Mouse (Mus musculus) midbrain, postnatal 0 days (tissue): ENCODE data around the gene Pak6. TPM values are rescaled to one million over a fixed set of nuclear protein-coding genes. Genes with fewer than 3 reads are reported as not detected.

Source experiments
- ATAC-seq: fragments of 200-750 bp; cut with Nextera tagmentation; 2 replicates; pipeline ENCODE4 v1.8.0; 2017; ENCODE audit warnings: moderate number of reproducible peaks, mild to moderate bottlenecking, moderate TSS enrichment, moderate library complexity; ENCODE audit not compliant: low FRiP score
- DNase-seq: peaks from one replicate; pipeline ENCODE4 v3.0.0-alpha.2; 2015; ENCODE audit warnings: low spot score
- H3K27ac ChIP-seq: fragments of 300-500 bp; sonication (generic); 2 replicates; pipeline ENCODE4 v1.5.1; 2014; ENCODE audit warnings: low read depth, mild to moderate bottlenecking, low read length, mixed read lengths
- H3K27me3 ChIP-seq: fragments of 300-500 bp; sonication (generic); 2 replicates; pipeline ENCODE4 v1.6.1; 2014; ENCODE audit warnings: low read length, control low read depth, mixed read lengths; ENCODE audit not compliant: insufficient read depth
- H3K36me3 ChIP-seq: fragments of 300-500 bp; sonication (generic); 2 replicates; pipeline ENCODE4 v1.6.1; 2014; ENCODE audit warnings: low read length, control low read depth, mixed read lengths; ENCODE audit not compliant: insufficient read depth
- H3K4me1 ChIP-seq: fragments of 300-500 bp; sonication (generic); 2 replicates; pipeline ENCODE4 v1.6.1; 2014; ENCODE audit warnings: mild to moderate bottlenecking, control low read depth, antibody characterized with exemption, low read length, mixed read lengths; ENCODE audit not compliant: insufficient read depth
- H3K4me2 ChIP-seq: fragments of 300-500 bp; sonication (generic); 2 replicates; pipeline ENCODE4 v1.6.1; 2014; ENCODE audit warnings: low read depth, mild to moderate bottlenecking, low read length, mixed read lengths; ENCODE audit not compliant: poor library complexity, severe bottlenecking
- H3K4me3 ChIP-seq: fragments of 300-500 bp; sonication (generic); 2 replicates; pipeline ENCODE4 v1.5.1; 2014; ENCODE audit warnings: low read depth, mild to moderate bottlenecking, low read length, moderate library complexity
- H3K9ac ChIP-seq: fragments of 300-500 bp; sonication (generic); replicated peaks from 2 replicates; pipeline ENCODE4 v1.6.1; 2014; ENCODE audit warnings: mild to moderate bottlenecking, low read length, moderate library complexity, mixed read lengths; ENCODE audit not compliant: poor library complexity, severe bottlenecking
- H3K9me3 ChIP-seq: fragments of 300-500 bp; sonication (generic); 2 replicates; pipeline ENCODE4 v1.6.1; 2016; ENCODE audit warnings: low read length, control low read depth
- CTCF ChIP-seq: IDR thresholded peaks from 2 replicates; pipeline ENCODE4 v1.5.1; 2016; ENCODE audit warnings: antibody characterized with exemption, mild to moderate bottlenecking
- WGBS: fragments of 180-500 bp; shearing (Covaris S2); extraction: QIAGEN DNeasy Blood & Tissue Kit; methylation state at CpG from one replicate; pipeline ENCODE4 v1.1.7; 2014; 5-methylcytosine and 5-hydroxymethylcytosine counted together
- polyA plus RNA-seq: library from polyadenylated mRNA; unstranded; fragments of >200 nt; fragmentation: Nextera tagmentation; extraction: Ambion mirVana; gene quantifications from 2 replicates; pipeline ENCODE4 v1.2.1, GENCODE M21; 2015
- total RNA-seq: library from RNA; depleted of rRNA; stranded (reverse); fragments of >200 nt; gene quantifications from 2 replicates; pipeline ENCODE4 v1.2.3, GENCODE M21; 2014

The Pak6 gene
- total and polyA plus RNA-seq, 2 experiments from 2014 or later = 66.1 to 120 TPM

- Histone ChIP-seq H3K36me3 (no peaks in the 10 kb centered on the region), H3K27ac (no peak overlapping the region), H3K27me3 (no peaks in the 10 kb centered on the region), H3K4me2 (no peak overlapping the region), H3K4me3 (no peak overlapping the region), H3K4me1 (no peaks in the 10 kb centered on the region), H3K9me3 (no peaks in the 10 kb centered on the region), H3K9ac (no peak overlapping the region)
- 67% methylated on average over 5 of the region's 5 CpGs for WGBS
- ATAC-seq (no peak), DNase-seq (no peak)
- no peak for TF ChIP-seq CTCF
These were observed 25.8 kb upstream of the Pak6 start for GRCm38 (mm10) chr2:118637258-118637657.

- Histone ChIP-seq H3K4me1 (no peaks in the 10 kb centered on the region), H3K4me2 (no peak overlapping the region), H3K9ac (no peak overlapping the region), H3K27me3 (no peaks in the 10 kb centered on the region), H3K4me3 (no peak overlapping the region), H3K36me3 (no peaks in the 10 kb centered on the region), H3K9me3 (no peaks in the 10 kb centered on the region), H3K27ac (no peak overlapping the region)
- peak; percentile 95 for TF ChIP-seq CTCF
- peak; percentile 76 for DNase-seq
- 28% methylated on average over 8 of the region's 8 CpGs for WGBS
- ATAC-seq = peak; percentile 66; the same call in 1 of the 2 replicates
These were observed 25.1 kb upstream of the Pak6 start for GRCm38 (mm10) chr2:118637888-118638526.

GRCm38 (mm10) chr2:118638686-118639085 is 24.4 kb upstream of the Pak6 start:
- no peak overlapping the region for H3K9ac ChIP-seq
- 92% methylated on average over 8 of the region's 8 CpGs for WGBS
- DNase-seq = no peak
- no peaks in the 10 kb centered on the region for H3K4me1 ChIP-seq
- H3K36me3 ChIP-seq = no peaks in the 10 kb centered on the region
- H3K4me3 ChIP-seq = no peak overlapping the region
- H3K27me3 ChIP-seq = no peaks in the 10 kb centered on the region
- no peak for ATAC-seq
- no peak for TF ChIP-seq CTCF
- no peak overlapping the region for H3K27ac ChIP-seq
- H3K4me2 ChIP-seq = no peak overlapping the region
- no peaks in the 10 kb centered on the region for H3K9me3 ChIP-seq

DNA sequence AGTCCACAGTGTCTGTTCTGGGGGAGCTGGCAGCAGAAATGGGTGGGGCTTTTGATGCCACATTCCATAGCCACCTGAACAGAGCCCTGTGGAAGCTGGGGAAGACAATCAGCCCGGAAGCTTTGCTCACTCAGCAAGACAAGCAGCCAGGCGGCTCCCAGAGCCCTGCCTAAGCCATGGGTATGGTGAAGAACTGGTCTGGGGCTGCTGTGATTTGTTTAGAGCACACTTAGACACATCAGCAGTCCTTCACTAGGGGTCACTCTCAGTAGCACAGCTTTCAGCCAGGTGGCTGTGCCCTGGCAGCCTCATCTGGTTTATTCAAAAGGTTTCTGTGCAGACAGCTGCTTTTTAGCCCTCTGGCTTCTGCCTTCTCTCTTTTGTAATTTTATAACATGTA is 22.0 kb upstream of the Pak6 start:
- Histone ChIP-seq H3K4me3 (no peak overlapping the region), H3K4me2 (no peak overlapping the region), H3K9me3 (no peaks in the 10 kb centered on the region), H3K4me1 (no peaks in the 10 kb centered on the region), H3K27me3 (no peaks in the 10 kb centered on the region), H3K36me3 (no peaks in the 10 kb centered on the region), H3K9ac (no peak overlapping the region), H3K27ac (no peak overlapping the region)
- WGBS = 73% methylated on average over 2 of the region's 2 CpGs
- no peak for DNase-seq
- TF ChIP-seq CTCF = peak; percentile 51
- ATAC-seq = no peak

DNA sequence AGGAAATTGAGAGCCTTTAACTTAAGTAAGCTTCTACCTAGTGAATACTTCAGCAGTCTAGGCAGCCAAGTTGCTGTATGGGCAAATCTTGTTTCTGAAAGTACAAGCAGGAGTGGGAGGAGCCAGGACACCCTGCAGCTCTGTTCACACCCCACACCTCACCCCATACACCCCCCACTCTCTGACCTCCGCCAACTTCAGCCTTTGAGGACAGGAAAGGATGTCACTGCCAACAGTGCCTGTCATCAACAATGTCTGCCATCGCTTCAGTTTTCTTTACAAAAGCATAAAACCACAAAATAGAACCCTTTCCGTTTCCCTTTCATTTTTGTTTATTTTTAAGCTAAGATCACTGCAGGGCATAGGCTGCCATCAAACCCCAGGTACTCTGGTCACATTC is 20.7 kb upstream of the Pak6 start:
- TF ChIP-seq CTCF = no peak

DNA sequence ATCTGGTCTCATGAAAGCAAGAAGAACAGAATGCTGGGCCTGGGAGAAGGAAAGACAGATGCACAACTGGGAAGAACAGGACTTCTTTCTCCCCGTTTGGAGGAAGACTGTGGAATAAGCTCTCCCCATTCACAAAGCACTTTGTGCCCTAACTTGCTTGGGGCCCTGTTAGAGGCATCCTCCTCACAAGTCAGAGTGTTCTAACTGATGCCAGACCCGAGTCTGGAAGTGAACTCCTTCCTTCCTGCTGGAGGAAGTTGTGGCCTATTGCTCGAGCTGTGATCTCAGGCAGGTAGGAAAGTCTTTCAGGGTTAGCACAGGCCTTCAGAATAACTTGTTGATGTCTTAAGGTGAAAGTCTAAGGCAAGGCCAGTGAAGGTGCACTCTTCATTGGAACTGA is 20.2 kb upstream of the Pak6 start:
- no peak for TF ChIP-seq CTCF
- DNase-seq = no peak
- no peak overlapping the region for H3K4me2 ChIP-seq
- no peaks in the 10 kb centered on the region for H3K36me3 ChIP-seq
- H3K4me1 ChIP-seq = no peaks in the 10 kb centered on the region
- no peaks in the 10 kb centered on the region for H3K27me3 ChIP-seq
- no peak for ATAC-seq
- WGBS = 70% methylated on average over 3 of the region's 3 CpGs
- no peak overlapping the region for H3K9ac ChIP-seq
- H3K27ac ChIP-seq = no peak overlapping the region
- H3K4me3 ChIP-seq = no peak overlapping the region
- H3K9me3 ChIP-seq = no peaks in the 10 kb centered on the region

More for the DNA sequence above, 20.7 kb upstream of the Pak6 start:
- no peak overlapping the region for H3K27ac ChIP-seq
- no peaks in the 10 kb centered on the region for H3K9me3 ChIP-seq
- no peak overlapping the region for H3K9ac ChIP-seq
- ATAC-seq = no peak
- H3K4me2 ChIP-seq = no peak overlapping the region
- no peaks in the 10 kb centered on the region for H3K4me1 ChIP-seq
- WGBS = 86% methylated on average over 3 of the region's 3 CpGs
- no peak overlapping the region for H3K4me3 ChIP-seq
- no peaks in the 10 kb centered on the region for H3K27me3 ChIP-seq
- H3K36me3 ChIP-seq = no peaks in the 10 kb centered on the region
- DNase-seq = no peak
